Mouse (Mus musculus): ENCODE results near the gene Myocos.

- no peak for TF ChIP-seq CTCF (IDR thresholded peaks at IDR 0.05)
- peak; percentile 80 for TF ChIP-seq EP300 (IDR thresholded peaks at IDR 0.05)
These were observed 58.4 kb downstream of the Myocos start for GRCm38 (mm10) chr1:162599617-162600016.
